Mouse (Mus musculus) olfactory bulb, adult 2 months (tissue): Measurements from ENCODE around the gene Slc47a2.

Experiments used
- CTCF ChIP-seq: fragments of 200-500 bp; IDR thresholded peaks from 2 replicates; pipeline ENCODE4 v1.5.1; 2012; ENCODE audit warnings: low read depth, mild to moderate bottlenecking, low read length, moderate library complexity; ENCODE audit not compliant: insufficient read depth
- POLR2A ChIP-seq: fragments of 200-500 bp; IDR thresholded peaks from 2 replicates; pipeline ENCODE4 v1.6.1; 2012; ENCODE audit warnings: mild to moderate bottlenecking, low read depth, low read length, moderate library complexity; ENCODE audit not compliant: insufficient read depth

DNA sequence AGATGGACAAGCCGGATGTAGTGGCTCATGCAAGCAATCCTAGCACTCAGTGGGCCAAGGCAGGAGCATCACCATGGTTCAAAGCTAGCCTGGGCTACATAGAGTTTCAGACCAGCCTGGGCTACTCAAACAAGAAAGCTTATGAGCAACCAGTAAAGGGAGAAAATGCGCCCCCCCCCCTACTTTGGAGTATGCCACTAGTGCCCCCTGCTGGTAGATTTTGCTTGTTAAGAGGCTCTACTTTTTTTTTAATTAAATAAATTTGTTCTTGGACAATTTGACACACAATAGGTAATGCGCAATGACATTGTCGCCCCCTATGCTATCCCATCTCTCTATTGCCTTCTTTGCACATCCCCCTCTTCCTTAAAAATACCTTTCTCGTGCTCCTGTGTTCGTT is 45.4 kb upstream of the Slc47a2 start:
- TF ChIP-seq POLR2A (no peak), CTCF (no peak)
